Mouse (Mus musculus) hindbrain, postnatal 0 days (tissue): ENCODE results near the gene Aasdh. TPM values are rescaled to one million over a fixed set of nuclear protein-coding genes. Genes with fewer than 3 reads are reported as not detected.

Experiments
- ATAC-seq: fragments of 200-750 bp; cut with Nextera tagmentation; 2 replicates; pipeline ENCODE4 v1.8.0; 2017; ENCODE audit warnings: mild to moderate bottlenecking, moderate TSS enrichment, moderate library complexity
- DNase-seq: peaks from one replicate; pipeline ENCODE4 v3.0.0-alpha.2; 2015; ENCODE audit warnings: low spot score
- H3K27ac ChIP-seq: fragments of 300-500 bp; sonication (generic); 2 replicates; pipeline ENCODE4 v1.5.1; 2014; ENCODE audit warnings: mild to moderate bottlenecking
- H3K27me3 ChIP-seq: fragments of 300-500 bp; sonication (generic); 2 replicates; pipeline ENCODE4 v1.6.1; 2014; ENCODE audit warnings: low read length, mixed read lengths; ENCODE audit not compliant: insufficient read depth
- H3K36me3 ChIP-seq: fragments of 300-500 bp; sonication (generic); 2 replicates; pipeline ENCODE4 v1.6.1; 2014; ENCODE audit warnings: low read length, mixed read lengths; ENCODE audit not compliant: insufficient read depth
- H3K4me1 ChIP-seq: fragments of 300-500 bp; sonication (generic); 2 replicates; pipeline ENCODE4 v1.6.1; 2014; ENCODE audit warnings: antibody characterized with exemption, low read length, mixed read lengths; ENCODE audit not compliant: insufficient read depth
- H3K4me2 ChIP-seq: fragments of 300-500 bp; sonication (generic); 2 replicates; pipeline ENCODE4 v1.6.1; 2014; ENCODE audit warnings: low read depth, mild to moderate bottlenecking, low read length, moderate library complexity, mixed read lengths
- H3K4me3 ChIP-seq: fragments of 300-500 bp; sonication (generic); 2 replicates; pipeline ENCODE4 v1.5.1; 2014; ENCODE audit warnings: low read length
- H3K9ac ChIP-seq: fragments of 300-500 bp; sonication (generic); replicated peaks from 2 replicates; pipeline ENCODE4 v1.6.1; 2014; ENCODE audit warnings: mild to moderate bottlenecking, low read length, moderate library complexity, mixed read lengths
- H3K9me3 ChIP-seq: fragments of 300-500 bp; sonication (generic); 2 replicates; pipeline ENCODE4 v1.6.1; 2016; ENCODE audit warnings: low read length, mixed read lengths
- CTCF ChIP-seq: IDR thresholded peaks from 2 replicates; pipeline ENCODE4 v1.5.1; 2016; ENCODE audit warnings: antibody characterized with exemption, control low read depth, low read depth
- WGBS: fragments of 180-500 bp; shearing (Covaris S2); extraction: QIAGEN DNeasy Blood & Tissue Kit; methylation state at CpG from one replicate; pipeline ENCODE4 v1.1.7; 2014; 5-methylcytosine and 5-hydroxymethylcytosine counted together
- polyA plus RNA-seq: library from polyadenylated mRNA; unstranded; fragments of >200 nt; fragmentation: Nextera tagmentation; extraction: Ambion mirVana; gene quantifications from 2 replicates; pipeline ENCODE4 v1.2.1, GENCODE M21; 2015
- total RNA-seq: library from RNA; depleted of rRNA; stranded (reverse); fragments of >200 nt; gene quantifications from 2 replicates; pipeline ENCODE4 v1.2.3, GENCODE M21; 2014

The Aasdh gene
- total and polyA plus RNA-seq, 2 experiments from 2014 or later = 9.9 to 10.2 TPM

DNA sequence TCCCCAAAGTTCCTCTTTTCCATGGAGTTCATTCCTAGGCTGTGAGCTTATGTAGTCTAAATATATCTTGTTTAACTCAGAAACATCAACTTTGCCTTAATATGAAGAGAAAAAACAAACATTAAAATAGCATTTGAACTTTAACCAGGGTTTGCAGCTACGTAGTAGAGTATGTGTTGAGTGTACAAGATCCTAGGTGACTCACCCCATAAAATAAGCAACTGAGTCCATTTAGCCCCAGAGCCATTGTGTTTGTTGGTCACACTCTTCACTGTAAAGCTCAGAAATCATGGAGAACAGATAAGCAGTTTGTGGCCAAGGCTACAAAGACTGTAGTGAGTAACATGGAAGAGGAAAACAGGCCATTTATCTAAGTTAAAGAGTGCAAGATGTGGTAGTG, 21.2 kb downstream of the Aasdh start:
- Histone ChIP-seq H3K36me3 (peaks cover 24% of the 10 kb centered on the region), H3K9me3 (no peaks in the 10 kb centered on the region), H3K27ac (no peak overlapping the region), H3K4me1 (no peaks in the 10 kb centered on the region), H3K27me3 (no peaks in the 10 kb centered on the region), H3K4me2 (no peak overlapping the region), H3K9ac (no peak overlapping the region), H3K4me3 (no peak overlapping the region)
- WGBS = 94% methylated on average over 1 of the region's 1 CpGs
- ATAC-seq (no peak), DNase-seq (no peak)
- TF ChIP-seq CTCF = no peak

DNA sequence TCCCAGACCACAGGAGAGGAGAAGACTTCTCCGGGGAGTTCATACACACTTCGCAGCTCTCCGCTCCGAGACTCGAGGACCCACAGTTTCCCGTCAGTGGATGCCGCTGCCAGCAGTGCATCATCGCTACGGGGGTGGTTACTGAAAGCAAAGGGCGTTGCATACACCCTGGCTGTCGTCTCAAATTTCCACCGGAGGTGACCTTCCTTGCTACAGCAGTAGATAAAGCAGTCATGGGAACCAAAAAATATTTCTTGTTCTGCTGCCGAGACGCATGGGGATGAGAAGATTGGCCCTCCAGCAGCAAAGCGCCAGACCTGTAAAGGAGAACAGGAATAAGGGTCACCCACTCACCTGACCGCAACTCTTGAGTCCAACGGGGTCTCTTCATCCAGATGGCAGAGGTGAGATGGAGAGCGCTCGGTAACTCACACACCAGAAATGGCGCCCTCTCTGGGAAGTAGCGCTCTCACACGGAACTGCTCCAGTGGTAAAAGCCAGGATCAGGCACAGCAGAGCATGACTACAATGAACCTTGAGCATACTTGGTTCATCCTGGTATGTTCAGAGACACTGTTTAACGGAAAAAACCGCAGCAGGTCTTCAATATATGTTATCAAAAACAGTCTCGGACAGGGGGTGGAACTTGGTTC, 29.1 kb downstream of the Aasdh start:
- TF ChIP-seq CTCF = no peak
- Histone ChIP-seq H3K4me2 (no peak overlapping the region), H3K9me3 (no peaks in the 10 kb centered on the region), H3K27ac (no peak overlapping the region), H3K36me3 (peaks cover 17% of the 10 kb centered on the region), H3K9ac (no peak overlapping the region), H3K4me1 (no peaks in the 10 kb centered on the region), H3K27me3 (no peaks in the 10 kb centered on the region), H3K4me3 (no peak overlapping the region)
- DNase-seq (no peak), ATAC-seq (no peak)
- WGBS = 91% methylated on average over 25 of the region's 25 CpGs

DNA sequence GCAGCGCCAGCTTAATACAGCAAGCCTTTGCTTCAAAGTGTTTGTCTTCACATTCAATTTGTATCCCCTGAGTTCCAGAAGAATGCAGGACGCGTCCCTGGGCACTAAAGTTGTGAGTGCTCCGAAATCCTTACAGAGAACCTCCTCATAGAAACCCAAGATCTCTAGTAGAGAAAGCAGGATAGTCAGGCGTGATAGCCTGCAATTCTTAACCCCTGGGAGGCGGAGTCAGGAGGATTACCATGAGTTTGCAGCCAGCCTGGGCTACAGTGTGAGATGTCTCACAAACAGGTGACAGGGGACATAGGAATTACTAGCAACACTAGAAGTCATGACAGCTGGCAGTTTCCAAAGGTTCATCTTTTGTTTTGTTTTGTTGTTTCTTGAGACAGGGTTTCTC, 35.8 kb downstream of the Aasdh start:
- Histone ChIP-seq H3K9ac (no peak overlapping the region), H3K4me2 (peak overlapping the region; percentile 47), H3K4me3 (no peak overlapping the region), H3K36me3 (peaks cover 23% of the 10 kb centered on the region; the same call in 1 of the 2 replicates), H3K9me3 (no peaks in the 10 kb centered on the region), H3K27ac (no peak overlapping the region), H3K4me1 (no peaks in the 10 kb centered on the region), H3K27me3 (no peaks in the 10 kb centered on the region)
- DNase-seq (no peak), ATAC-seq (no peak)
- WGBS = 66% methylated on average over 6 of the region's 6 CpGs
- TF ChIP-seq CTCF = no peak

DNA sequence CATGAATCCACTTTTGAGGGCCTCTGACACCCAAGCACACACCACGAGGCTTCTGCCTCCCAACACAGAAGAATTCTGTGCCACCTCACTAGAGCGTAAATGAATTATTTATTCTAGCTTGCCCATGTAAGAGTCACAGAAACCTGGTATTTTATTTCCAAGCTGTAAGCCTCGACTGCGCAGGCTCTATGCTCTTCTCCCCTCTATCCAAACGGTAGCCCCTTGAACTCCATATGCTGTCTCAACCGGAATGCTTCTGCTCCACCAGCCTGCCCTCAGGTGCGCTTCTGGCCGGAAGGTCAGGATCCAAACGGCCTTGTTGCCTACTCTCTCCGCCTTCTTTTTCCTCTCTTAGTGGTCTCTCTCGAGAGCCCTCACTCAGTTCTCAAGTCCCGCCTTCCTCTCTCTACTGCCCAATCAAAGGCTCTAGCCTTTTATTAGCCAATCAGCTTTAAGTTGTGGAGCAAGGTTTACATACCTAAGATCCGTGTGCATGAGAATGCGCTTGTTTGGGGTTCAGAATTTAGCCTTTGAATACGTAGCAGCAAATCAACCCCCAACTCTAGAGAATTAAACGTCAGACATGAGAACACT, 36.5 kb downstream of the Aasdh start:
- Histone ChIP-seq H3K4me3 (peak overlapping the region; percentile 17), H3K27ac (no peak overlapping the region), H3K4me2 (peak overlapping the region; percentile 47), H3K36me3 (peaks cover 19% of the 10 kb centered on the region; the same call in 1 of the 2 replicates), H3K9ac (no peak overlapping the region), H3K27me3 (no peaks in the 10 kb centered on the region), H3K4me1 (no peaks in the 10 kb centered on the region), H3K9me3 (no peaks in the 10 kb centered on the region)
- TF ChIP-seq CTCF = no peak
- peak; percentile 67 for DNase-seq
- WGBS = 28% methylated on average over 16 of the region's 16 CpGs
- ATAC-seq = peak; percentile 85

DNA sequence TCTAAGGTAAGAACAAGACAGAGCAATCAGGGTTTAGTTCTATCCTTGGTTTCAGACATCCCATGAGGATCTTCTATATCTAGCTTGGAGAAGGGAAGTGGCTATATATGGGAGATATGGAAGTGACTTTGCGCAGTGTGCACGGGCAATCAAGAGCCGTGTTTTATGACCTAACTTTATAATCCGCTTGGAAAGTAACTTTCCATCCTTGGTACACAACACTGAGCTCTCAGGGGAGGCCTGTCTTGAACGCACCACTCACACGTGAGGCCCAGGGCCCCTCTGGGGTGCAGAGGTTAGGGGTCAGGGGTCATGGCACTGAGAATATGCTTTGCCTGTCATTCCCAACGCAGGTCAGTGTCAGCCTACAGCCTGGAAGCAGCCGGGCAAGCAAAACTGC, 38.5 kb downstream of the Aasdh start:
- Histone ChIP-seq H3K27me3 (no peaks in the 10 kb centered on the region), H3K4me1 (no peaks in the 10 kb centered on the region), H3K36me3 (peaks cover 18% of the 10 kb centered on the region; the same call in 1 of the 2 replicates), H3K27ac (no peak overlapping the region), H3K9me3 (no peaks in the 10 kb centered on the region), H3K4me3 (no peak overlapping the region), H3K9ac (no peak overlapping the region), H3K4me2 (no peak overlapping the region)
- TF ChIP-seq CTCF = no peak
- DNase-seq (no peak), ATAC-seq (no peak)
- WGBS = 71% methylated on average over 8 of the region's 8 CpGs

DNA sequence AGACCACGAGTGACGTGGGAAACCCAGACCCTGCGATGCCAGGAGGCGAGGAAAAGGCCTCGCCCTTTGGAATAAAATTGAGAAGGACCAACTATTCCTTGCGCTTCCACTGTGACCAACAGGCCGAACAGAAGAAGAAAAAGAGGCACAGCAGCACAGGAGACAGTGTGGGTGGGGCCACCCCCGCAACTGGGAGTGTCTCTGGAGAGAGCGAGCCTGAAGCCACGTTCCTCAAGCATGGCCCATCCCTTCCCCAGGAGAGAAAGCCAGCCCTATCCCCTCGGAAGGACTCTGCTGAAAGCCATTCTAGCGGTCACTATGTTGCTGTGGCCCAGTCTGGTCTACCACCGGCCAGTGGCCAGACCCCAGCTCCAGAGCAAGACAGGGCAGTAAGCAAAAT, 46.9 kb downstream of the Aasdh start:
- no peaks in the 10 kb centered on the region for H3K9me3 ChIP-seq
- 77% methylated on average over 13 of the region's 13 CpGs for WGBS

More for the DNA sequence above, 46.9 kb downstream of the Aasdh start:
- 0 out of 2 replicates have a peak overlapping the region, but pooled peaks have one; percentile 5 for H3K4me2 ChIP-seq
- H3K27me3 ChIP-seq = no peaks in the 10 kb centered on the region
- ATAC-seq (no peak), DNase-seq (no peak)
- no peaks in the 10 kb centered on the region for H3K4me1 ChIP-seq
- no peak for TF ChIP-seq CTCF
- H3K36me3 ChIP-seq = no peaks in the 10 kb centered on the region
- no peak overlapping the region for H3K27ac ChIP-seq
- no peak overlapping the region for H3K4me3 ChIP-seq
- no peak overlapping the region for H3K9ac ChIP-seq
